Comparison of ENCODE assay signal across 8 mouse cellular contexts in genomic region chr13:54574854-54575481, GRCm38 (mm10). TPM values are rescaled to one million over a fixed set of nuclear protein-coding genes. Genes with fewer than 3 reads are reported as not detected.
DNase-seq lines count a peak whose midpoint lies in the region; ATAC-seq lines count a peak whose summit lies in the region.

Gene Arl10 (plus strand): TSS chr13:54575015.

- peaks cover 22% of the 10 kb centered on the region for H3K4me1 ChIP-seq in hindbrain, embryonic 16.5 days (ENCODE audit: control insufficient read depth, insufficient read depth, low read depth, low read length)

- peaks cover 3% of the 10 kb centered on the region; the same call in 1 of the 2 replicates for H3K27me3 ChIP-seq in hindbrain, embryonic 16.5 days (replicated peaks; ENCODE audit: control insufficient read depth, insufficient read depth, low read length)

- peak within 1 kb of the TSS; percentile 99 for H3K9ac ChIP-seq in hindbrain, embryonic 16.5 days (ENCODE audit: low read depth, low read length)

- H3K9me3 ChIP-seq in hindbrain, embryonic 16.5 days (ENCODE audit: control insufficient read depth, low read length) = no peaks in the 10 kb centered on the region

- under 1% methylated on average over 52 of the region's 55 CpGs for WGBS in hindbrain, embryonic 16.5 days

- intact Hi-C loops in left cerebral cortex, postnatal 14 days (cut with DNase I) = no loop called here

- H3K4me3 ChIP-seq in hindbrain, embryonic 16.5 days (ENCODE audit: low read length) = peak within 1 kb of the TSS; percentile 99

- peak within 1 kb of the TSS; percentile 85 for H3K27ac ChIP-seq in hindbrain, embryonic 16.5 days (ENCODE audit: low read depth, low read length)

- peak; percentile 95 for ATAC-seq in hindbrain, embryonic 16.5 days
- peak; percentile 61 for ATAC-seq in megakaryocyte progenitor cell, adult 5-6 weeks (replicated peaks; ENCODE audit: poor library complexity)

- peak; percentile 40 for DNase-seq in WW6 (ENCODE audit: low read depth, low spot score)
- peak; percentile 70 to 76 for DNase-seq in cerebellum, postnatal 36 days
- peak; percentile 54 to 60 for DNase-seq in gastrocnemius, adult 8-10 months (ENCODE audit: low spot score in 2 of 2)
- peak in 1 of 2 experiments; percentile 73 for DNase-seq in left cerebral cortex, postnatal 14 days (ENCODE audit: low spot score in 2 of 2)
- DNase-seq in right cerebral cortex, postnatal 14 days = peak; percentile 74
- peak; percentile 77 to 78 for DNase-seq in urinary bladder, postnatal 4 days (ENCODE audit: low spot score in 2 of 2)

- H3K36me3 ChIP-seq in hindbrain, embryonic 16.5 days (ENCODE audit: control insufficient read depth, insufficient read depth, low read length) = peaks cover 9% of the 10 kb centered on the region

- H3K4me2 ChIP-seq in hindbrain, embryonic 16.5 days (ENCODE audit: low read length) = peak within 1 kb of the TSS; percentile 94

RNA-seq across cellular contexts. Expression of gene Arl10, which starts in this region (rescaled TPM):
- total RNA-seq in gastrocnemius, adult 8-10 months (2022) = 1 to 10 TPM in 3 of 4 experiments, under 1 TPM in 1; 0.87 to 3.5 (median 2.1) TPM
- polyA plus RNA-seq in hindbrain, embryonic 16.5 days (2015; fragmentation: Nextera tagmentation; extraction: Ambion mirVana) = 96.9 and 100 TPM in 2 replicates
- total RNA-seq in left cerebral cortex, postnatal 14 days (2021) = 10 to 100 TPM; 25.6 to 28.5 TPM
- 9.7 and 15.7 TPM in 2 replicates for total RNA-seq in megakaryocyte progenitor cell, adult 5-6 weeks (2015)
- total RNA-seq in megakaryocyte progenitor cell, adult 5-6 weeks (2017) = 9.5 and 14.0 TPM in 2 replicates
